Mouse (Mus musculus): ENCODE data around the gene H60b. TPM values are rescaled to one million over a fixed set of nuclear protein-coding genes. Genes with fewer than 3 reads are reported as not detected.
"Not testable (repeated sequence)": the region's sequence is repeated elsewhere in the genome, so short reads cannot be mapped to it uniquely, and the experiment has no call there.

The H60b gene
- under 1 TPM in 3 of 4 experiments, not detected in 1; 0.37 to 0.59 (median 0.55) TPM for total RNA-seq (2022)

DNA sequence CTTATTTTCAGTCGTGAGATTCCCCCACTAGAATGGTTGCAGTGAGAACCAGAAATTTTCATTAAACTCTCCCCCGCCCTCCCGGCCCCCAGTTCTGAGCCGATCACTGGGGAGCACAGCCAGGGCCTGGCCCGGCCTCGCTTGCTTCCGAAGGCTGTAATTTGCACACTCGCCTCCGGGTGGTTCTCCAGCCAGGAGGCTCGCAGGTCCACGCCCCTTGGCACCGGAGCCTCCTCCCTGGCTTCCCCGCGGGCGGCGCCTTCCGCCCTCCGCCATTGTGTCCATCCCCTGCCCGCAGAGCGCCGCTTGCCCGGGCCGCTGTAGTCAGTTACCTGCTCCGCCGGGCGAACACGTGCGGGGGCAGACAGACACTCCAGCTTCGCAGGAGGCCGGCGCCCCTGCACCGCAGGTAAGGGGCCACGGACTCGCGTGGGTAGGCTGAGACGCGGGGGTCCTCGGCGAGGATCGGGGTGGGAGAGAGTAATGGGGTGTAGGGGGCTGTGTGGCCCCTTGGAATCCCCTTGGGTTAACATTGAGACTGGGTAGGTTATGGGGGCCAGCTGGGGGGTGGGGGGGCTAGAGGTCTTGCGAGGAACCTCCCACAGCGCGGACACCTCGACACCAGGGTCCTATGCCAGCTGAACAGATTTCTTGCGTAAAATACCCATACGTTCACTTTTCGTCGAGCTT lies at the start of gene H60b, which contains the start of gene Raet1e:
TSS of gene H60b (plus strand) at position 277 of the 690 bp plus-strand sequence.
TSS of gene Raet1e (plus strand) at position 260 of the 690 bp plus-strand sequence.
- not testable (repeated sequence) for DNase-seq (ENCODE audit: low spot score in 2 of 2)

DNA sequence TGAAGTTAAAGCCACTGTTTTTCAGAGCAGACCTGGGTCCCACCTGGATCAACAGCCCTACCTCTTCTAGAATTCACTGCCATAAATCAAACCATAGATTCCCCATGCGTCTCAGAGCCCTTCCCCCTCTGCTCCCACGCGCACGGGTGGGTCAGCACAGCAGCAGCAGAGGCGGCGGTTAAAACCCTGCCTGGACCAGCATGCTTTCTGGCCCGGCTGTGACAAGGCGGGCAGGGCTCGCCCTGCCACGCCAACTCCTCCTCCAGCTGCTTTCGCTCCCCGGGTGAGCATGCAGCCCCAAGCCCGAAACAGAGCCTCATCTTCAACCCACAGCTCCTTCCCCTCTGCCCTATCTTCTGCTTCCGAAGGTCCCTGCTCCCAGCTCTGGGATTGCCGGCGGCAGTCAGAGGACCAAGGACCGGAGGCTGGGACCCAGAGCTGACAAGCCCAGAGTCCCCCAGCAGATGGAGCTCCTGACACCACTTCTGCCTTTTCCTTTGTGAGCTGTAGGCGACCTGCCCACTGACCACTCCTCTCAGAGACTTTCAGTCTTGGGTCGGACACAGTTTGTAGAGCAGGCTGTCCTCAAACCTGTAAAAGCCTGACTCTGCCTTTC lies 17.6 kb upstream of the H60b start:
- DNase-seq (ENCODE audit: low spot score in 2 of 2): peak in 1 of 2 experiments; percentile 54

DNA sequence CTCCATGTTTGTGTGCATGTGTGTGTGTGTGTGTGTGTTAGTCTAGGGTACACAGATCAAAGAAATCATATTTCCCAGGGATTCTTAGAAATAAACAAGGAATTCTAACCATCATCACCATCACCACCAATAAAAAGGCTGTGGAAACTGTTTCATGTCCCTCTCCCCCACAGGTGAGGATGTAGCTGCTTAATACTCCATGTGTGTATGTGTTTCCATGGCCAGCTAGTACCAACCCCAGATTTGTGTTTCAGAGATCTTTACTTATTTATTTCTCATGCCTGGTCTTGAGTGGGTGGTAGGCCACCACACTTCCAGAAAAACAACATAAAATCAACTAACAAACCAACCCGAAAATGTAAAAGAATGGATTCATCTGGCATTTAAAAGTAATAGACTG lies 16.2 kb upstream of the H60b start:
- DNase-seq (ENCODE audit: low spot score in 2 of 2): not testable (repeated sequence)

DNA sequence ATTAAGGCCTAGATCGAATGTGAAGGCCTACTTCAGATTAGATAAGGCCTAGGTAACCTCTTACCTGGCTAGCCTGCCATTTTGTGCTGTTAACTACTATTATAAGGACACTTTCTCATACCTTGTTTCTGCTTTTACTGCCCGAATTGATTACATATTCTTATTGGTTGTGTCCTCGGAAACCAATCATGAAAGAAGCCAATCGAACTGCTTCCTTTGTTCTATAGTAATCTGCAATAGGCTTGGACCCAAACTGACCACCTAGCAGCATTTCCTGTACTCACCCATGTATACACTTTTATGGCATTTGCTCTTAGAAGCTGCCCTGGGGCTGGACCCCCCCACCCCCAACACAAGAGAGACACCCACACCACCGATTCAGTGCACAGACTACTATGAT lies 15.5 kb upstream of the H60b start:
- no peak for DNase-seq (ENCODE audit: low spot score in 2 of 2)

DNA sequence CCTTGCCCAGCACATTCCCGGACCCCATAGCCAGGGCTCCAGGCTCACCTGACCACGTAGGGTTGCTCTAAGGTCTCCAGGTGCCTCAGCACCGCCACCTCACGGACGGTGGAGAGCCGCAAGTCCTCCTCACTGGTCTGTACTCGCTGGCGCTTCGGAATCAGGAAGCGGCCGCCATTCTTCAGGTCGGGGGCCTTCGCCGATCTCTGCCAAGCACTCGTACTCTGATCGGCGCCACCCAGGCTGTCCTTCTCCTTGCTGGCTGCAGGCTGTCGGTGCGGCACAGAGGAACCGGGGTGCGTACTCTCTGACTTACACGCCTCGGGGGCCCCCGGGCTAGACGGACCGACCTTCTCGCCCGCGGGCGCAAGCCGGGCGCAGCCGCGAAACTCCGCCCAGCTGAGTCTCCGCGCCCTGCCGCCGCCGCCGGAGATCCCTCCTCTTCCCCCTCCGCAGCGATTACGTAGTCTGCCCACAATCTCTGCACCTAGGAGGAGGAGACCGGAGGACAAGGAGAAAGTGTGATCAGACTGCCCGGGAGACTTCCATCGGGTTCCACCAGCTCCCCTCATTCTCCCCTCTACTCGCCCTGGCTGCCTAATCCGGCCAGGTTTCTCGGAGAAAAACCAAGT lies 9.8 kb upstream of the H60b start:
- peak in 1 of 2 experiments; percentile 21 for DNase-seq (ENCODE audit: low spot score in 2 of 2)

DNA sequence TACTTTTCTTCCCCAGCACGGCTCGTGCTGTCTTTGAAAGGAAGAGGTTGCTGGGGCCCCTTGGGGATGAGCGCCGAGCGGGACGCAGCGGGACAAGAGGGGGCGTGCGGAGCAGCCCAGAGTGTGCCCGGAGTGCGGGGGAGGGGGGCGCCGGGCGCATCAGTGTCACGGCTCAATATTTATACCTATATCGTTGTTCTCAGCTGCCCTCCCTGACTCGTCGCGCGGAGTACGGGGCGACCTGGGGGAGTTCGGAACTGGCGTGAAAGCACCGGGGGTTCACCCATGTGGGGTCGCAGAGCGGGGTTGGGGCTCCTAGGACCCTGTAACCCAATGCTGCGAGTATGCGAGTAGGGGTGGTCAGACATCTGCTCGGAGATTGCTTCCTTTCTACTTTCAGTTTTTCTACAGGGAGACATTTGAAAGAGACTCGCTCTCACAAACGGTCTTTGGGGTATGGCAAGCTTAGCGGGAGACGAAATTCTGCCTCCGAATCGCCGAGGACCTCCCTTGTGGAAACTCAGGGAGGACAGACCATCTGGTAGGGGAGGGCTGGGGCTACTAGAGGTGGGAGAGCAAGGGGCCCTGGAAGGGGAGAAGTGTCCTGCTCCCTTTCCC lies 9.2 kb upstream of the H60b start, which contains the start of gene E030030I06Rik:
TSS of gene E030030I06Rik (minus strand) at position 198 of the 618 bp plus-strand sequence.
- no peak for DNase-seq (ENCODE audit: low spot score in 2 of 2)

DNA sequence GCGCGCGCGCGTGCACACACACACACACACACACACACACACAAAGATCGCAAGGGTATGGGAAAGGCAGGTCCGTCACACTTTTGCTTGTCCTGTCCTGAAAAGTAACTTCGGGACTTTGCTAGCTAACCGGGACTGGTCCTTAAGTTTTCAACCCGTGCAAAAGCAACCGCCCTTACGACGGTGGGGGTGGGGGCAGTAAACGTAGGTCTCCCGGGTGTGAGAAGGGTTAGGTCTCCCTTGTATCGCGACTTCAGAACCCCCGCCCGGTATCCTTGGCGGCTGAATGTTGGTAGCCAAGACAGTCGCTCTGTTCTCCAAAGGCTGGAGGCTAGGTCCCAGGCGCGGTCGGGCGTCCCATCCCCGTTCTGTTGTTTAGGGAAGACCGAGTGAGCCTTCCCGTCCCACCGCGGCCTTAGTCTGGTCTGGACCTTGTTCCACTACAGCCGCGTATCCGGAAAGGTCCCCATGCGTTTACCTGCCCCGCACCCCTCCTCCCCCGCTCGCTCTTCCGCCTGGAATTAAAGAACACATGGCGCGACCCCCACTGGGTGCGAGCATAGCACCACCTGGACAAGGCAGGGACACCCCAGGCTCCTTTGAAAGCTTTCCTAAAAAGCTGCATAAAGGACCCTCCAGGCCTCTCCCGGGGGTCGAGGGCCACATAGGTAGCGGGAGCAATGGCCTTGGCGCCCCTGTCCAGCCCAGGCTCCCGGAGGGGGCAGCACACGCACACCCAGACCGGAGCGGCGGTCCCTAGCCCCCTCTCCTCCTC lies 8.5 kb upstream of the H60b start:
- DNase-seq (ENCODE audit: low spot score in 2 of 2): no peak

DNA sequence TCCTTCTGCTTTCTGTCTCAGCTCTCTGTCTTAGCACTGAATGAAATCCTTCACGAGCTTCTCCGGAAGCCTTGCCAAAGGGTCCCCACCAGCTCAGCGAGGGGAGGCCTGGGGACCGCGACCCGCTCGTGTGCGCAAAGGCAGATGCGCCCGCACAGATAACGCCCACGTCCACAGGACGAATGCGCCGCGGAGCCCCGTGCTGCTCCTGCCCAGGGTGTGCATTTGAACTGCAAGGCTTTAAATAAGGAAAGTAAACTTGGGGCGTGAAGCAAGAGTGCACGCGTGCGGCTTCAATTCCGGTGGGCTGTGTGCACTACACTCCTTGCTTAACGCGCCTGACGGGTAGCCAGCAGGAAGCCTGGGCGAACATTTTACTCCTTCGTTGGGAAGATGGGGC lies 7.8 kb upstream of the H60b start:
- DNase-seq (ENCODE audit: low spot score in 2 of 2): no peak

DNA sequence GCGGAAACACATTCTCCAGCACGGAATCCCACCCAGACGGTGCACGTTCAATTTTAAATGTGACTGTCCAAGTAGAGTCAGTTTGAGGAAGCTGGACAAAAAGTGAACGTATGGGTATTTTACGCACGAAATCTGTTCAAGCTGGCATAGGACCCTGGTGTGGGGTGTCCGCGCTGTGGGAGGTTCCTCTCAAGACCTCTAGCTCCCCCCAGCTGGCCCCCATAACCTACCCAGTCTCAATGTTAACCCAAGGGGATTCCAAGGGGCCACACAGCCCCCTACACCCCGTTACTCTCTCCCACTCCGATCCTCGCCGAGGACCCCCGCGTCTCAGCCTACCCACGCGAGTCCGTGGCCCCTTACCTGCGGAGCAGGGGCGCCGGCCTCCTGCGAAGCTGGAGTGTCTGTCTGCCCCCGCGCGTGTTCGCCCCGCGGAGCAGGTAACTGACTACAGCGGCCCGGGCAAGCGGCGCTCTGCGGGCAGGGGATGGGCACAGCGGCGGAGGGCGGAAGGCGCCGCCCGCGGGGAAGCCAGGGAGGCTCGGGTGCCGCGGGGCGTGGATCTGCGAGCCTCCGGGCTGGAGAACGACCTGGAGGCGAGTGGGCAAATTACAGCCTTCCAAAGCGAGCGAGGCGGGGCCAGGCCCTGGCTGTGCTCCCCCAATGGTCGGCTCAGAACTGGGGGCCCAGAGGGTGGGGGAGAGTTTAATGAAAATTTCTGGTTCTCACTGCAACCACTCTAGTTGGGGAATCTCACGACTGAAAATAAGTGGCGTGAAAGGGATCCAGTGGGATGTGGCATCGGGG lies 7.1 kb upstream of the H60b start:
- not testable (repeated sequence) for DNase-seq (ENCODE audit: low spot score in 2 of 2)

DNA sequence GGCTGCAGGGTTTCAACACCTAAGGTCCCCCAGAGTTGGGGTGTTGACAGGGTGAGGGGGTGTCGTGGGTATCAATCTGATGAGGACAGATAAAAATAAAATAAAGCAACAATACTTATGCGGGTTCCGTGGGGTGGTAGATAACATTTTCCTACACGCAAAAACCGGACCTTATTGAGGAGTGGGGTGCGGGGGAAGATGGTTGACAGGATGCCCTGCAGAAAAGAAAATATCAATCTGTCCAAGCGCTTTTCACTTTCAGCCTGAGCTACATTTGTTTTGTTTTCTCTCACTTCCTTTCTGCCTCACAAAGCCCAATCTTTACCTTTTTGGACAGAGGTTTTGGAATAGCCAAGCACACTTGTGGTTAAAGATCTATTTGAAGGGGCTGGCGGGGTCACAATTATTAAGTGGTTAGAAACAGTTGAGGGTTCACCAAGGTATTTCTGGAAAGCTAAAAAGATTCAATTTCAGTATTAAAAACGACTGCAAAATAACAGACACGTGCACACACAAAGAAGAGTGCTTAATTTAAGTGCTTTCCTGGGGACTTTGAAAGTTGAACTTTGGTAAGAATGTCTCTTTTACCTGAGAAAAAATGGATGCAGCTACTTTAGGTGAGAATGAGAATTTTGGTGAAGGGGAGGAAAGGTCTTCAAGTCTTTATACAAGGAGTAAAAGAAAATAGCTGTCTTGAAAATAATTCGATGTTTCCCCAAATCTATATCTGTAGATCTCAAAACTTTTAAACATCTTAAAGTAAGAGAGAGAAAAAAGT lies 6.3 kb upstream of the H60b start:
- not testable (repeated sequence) for DNase-seq (ENCODE audit: low spot score in 2 of 2)

DNA sequence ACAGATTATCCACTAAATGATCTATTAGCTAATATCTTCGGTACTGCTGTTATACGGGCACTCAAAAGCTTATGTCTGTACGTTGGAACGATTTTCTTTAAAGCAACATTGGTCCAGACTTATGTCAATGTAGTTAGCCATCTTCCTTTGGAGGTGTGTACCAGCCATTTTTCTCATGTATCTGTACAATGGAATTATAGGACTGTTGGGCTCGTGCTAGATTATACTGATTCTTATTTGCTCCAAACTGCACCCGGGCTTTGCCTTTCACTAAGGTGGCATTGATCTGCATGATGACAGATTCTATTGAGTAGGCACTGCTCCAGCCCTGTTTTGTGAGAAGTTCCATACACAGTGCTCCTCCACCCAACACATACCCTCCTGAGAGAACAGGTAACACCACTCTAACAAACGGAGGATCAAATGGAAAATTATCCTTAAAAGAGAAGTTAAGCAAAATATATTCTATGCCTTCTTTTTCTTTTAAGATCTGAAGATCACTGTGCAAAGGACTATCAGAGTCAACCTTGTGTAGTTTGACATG lies 5.2 kb upstream of the H60b start:
- not testable (repeated sequence) for DNase-seq (ENCODE audit: low spot score in 2 of 2)

DNA sequence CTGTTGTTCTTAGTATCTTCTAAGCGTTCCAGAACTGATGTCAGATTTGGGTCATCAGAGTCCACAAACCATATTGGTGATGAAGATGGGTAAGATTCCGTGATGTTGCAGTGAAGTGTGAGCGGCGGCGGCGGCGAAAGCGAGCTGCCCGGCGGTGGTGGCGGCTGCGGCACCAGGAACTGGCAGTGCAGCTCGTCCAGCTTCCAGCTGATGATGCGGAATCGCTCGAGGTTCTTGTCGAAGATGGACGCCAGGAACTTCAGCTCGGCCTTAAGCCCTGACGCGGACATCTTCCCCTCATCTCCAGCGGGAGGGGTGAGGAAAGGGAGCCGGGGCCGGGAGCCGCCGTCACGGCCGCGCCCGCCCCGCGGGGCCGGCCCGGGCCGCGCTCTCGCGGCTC lies 4.3 kb upstream of the H60b start:
- not testable (repeated sequence) for DNase-seq (ENCODE audit: low spot score in 2 of 2)

DNA sequence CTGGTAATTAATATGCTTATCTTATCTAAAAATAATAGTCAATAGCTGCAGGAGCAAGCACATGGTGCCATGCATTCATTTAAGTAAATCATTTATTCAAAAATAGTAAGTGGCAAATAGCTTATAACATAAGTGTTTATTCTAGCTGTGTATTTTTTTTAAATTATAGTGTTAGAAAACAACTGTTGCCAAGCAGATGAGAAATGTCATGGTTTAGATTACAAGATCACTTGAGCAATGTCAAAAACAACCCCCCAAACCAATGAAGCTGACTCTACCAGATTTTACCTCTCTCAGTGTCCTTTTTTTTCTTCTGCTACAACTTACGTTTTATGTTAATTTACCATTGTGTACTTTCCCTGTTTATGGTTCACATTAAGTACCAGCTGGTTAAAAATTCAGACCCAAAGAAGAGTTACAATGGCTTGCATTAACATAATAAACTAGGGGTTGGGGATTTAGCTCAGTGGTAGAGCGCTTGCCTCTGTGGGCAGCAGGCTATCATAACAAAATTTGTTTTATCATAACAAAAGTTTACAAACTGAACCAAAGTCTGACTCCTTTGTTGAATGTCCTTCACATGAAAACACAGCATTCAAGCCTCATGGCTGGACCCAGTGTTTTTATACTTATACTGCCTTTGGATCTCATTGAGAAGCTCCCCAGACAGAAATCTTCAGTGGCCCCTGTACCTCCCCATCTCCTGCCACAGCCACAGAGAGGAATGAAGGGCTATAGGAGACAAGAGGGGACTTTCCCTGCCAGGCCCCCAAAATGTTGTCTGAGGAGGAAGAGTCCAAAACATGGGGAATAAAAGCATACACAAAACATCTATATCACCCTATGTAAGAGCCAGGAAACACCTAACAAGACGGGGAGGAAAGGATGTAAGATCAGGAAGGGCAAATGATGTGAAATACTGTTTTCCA lies 3.3 kb upstream of the H60b start:
- no peak for DNase-seq (ENCODE audit: low spot score in 2 of 2)

DNA sequence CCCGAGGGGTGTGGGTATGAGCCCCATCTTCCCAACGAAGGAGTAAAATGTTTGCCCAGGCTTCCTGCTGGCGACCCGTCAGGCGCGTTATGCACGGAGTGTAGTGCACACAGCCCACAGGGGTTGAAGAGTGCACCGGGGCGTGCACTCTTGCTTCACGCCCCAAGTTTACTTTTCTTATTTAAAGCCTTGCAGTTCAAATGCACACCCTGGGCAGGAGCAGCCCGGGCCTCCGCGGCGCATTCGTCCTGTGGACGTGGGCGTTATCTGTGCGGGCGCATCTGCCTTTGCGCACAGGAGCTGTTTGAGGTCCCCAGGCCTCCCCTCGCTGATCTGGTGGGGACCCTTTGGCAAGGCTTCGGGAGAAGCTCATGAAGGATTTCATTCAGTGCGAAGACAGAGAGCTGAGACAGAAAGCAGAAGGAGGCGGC lies 760 bp downstream of the H60b start:
- DNase-seq (ENCODE audit: low spot score in 2 of 2): no peak

DNA sequence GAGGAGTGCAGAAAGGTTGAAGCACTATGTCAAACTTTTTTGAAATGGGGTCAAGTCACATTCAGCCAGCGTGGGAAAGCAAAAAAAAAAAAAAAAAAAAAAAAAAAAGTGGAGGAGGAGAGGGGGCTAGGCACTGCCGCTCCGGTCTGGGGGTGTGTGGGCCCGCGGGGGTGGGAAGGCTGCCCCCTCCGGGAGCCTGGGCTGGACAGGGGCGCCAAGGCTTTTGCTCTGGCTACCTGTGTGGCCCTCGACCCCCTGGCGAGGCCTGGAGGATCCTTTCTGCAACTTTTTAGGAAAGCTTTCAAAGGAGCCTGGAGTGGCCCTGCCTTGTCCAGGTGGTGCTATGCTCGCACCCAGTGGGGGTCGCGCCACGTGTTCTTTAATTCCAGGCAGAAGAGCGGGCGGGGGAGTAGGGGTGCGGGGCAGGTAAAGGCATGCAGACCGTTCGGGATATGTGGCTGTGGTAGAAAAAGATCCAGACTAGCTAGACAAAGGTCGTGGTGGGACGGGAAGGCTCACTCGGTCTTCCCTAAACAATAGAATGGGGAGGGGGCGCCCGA lies 1.3 kb downstream of the H60b start:
- no peak for DNase-seq (ENCODE audit: low spot score in 2 of 2)

DNA sequence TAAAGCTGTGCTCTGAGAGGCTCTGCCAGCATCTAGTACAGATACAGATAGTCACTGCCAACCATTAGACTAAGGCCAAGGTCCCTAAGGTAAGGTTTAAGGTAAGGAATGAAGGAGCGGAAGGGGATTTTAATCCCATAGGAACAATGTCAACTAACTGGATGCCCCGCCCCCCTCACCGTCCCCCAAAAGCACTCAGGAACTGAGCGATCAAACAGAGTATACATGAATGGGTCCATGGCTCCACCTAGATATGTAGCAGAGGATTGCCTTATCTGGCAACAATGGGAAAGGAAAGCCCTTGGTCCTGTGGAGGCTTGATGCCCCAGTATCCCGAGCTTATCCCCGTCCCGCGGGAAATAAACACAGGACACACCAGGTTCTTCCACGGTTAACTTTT lies 4.9 kb downstream of the H60b start:
- DNase-seq (ENCODE audit: low spot score in 2 of 2): not testable (repeated sequence)

DNA sequence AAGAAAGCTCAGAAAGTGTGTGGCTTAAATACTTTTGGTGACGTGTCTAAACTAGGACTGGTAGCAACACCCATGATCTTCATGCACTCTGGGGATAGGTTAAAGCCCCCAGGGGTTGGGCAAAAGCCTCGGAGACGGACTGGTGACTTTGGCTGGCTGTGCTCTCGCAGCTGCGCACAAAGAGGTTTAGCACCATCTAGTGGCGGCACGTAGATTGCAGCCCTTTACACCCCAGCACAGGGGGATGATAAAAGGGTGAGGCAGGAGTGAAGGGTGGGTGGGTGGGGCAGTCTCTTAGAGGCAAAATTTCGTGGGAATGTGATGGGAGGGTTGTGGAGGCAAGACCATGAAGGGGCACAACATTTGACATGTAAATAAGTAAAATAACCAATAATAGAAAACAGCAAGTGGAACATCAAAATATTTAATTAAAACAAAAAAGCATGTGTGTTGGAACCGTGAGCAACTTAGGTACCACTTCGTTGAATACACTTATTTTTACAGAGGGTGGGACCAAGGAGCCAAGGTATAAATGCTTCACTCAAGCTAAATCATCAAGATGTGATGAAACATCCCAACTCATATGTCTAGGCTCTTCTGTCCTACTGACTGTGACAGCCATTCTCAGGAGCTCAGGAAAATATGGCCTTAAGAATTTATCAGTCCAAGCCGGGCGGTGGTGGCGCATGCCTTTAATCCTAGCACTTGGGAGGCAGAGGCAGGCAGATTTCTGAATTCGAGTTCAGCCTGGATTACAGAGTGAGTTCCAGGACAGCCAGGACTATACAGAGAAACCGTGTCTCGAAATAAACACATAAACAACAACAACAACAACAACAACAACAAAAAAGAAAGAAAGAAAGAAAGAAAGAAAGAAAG lies 5.6 kb downstream of the H60b start:
- peak in 1 of 2 experiments; percentile 78 for DNase-seq (ENCODE audit: low spot score in 2 of 2)
